Mouse (Mus musculus) megakaryocyte, adult 5-6 weeks (primary cell): Measurements from ENCODE around the gene Pdzd8. TPM values are rescaled to one million over a fixed set of nuclear protein-coding genes. Genes with fewer than 3 reads are reported as not detected.

Source experiments
- ATAC-seq: 2 replicates; pipeline ENCODE4 v1.8.0; 2016; ENCODE audit warnings: mild to moderate bottlenecking, inconsistent platforms; ENCODE audit not compliant: poor library complexity, severe bottlenecking
- total RNA-seq, 2 experiments: library from RNA; stranded (forward) in 1 of 2; stranded (reverse) in 1 of 2; fragments of 153-499, 151-499 nt in 1 of 2; fragments of 221-1000, 200-1000 nt in 1 of 2; gene quantifications; 2 replicates each; pipeline versions ENCODE4 v1.2.3 to v1.2.4; 2015 to 2017

The Pdzd8 gene
- total RNA-seq, 2 experiments from 2014 or later = 48.7 to 57.7 TPM

- no peak for ATAC-seq
Measured at GRCm38 (mm10) chr19:59356388-59356787, 10.8 kb upstream of the Pdzd8 start.

- no peak for ATAC-seq
Measured at GRCm38 (mm10) chr19:59354906-59355305, 9.3 kb upstream of the Pdzd8 start.

- no peak for ATAC-seq
Measured at GRCm38 (mm10) chr19:59352760-59353159, 7.2 kb upstream of the Pdzd8 start.

DNA sequence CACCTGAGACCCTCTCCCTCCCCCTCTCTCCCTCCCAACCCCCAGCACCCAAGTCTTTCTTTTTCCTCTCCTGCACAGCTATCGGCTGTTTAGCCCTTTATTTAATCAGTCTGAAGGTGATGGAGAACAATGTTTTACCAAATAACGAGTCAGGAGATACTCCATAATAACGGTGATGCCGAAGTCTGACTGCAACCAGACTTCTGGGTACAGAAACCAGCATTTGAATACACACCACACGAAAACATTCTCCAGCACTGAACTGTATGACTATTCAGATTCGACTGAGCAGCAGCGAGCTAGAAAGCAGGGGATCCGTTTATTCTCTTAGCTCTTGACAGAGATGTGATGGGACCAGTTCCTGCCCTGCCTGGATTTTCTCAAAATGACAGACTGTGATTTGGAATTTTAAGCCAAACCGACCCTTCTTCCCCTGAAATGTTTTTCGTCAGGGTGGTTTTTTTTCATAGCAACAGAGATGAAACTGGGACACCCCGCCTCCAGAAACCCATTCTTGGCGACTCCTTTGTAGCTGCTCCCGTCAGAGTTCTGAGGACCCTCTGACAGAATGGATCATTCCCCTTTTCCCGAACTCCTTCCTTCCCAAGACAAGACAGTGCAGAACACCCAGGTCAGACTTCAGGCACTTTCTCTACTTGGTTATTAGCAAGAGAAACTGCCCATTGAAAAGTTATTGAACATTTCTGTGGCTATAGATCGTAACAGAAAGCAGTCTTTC lies 5.7 kb upstream of the Pdzd8 start:
- ATAC-seq = no peak

GRCm38 (mm10) chr19:59350273-59350903 lies 4.8 kb upstream of the Pdzd8 start:
- peak; percentile 79 for ATAC-seq

DNA sequence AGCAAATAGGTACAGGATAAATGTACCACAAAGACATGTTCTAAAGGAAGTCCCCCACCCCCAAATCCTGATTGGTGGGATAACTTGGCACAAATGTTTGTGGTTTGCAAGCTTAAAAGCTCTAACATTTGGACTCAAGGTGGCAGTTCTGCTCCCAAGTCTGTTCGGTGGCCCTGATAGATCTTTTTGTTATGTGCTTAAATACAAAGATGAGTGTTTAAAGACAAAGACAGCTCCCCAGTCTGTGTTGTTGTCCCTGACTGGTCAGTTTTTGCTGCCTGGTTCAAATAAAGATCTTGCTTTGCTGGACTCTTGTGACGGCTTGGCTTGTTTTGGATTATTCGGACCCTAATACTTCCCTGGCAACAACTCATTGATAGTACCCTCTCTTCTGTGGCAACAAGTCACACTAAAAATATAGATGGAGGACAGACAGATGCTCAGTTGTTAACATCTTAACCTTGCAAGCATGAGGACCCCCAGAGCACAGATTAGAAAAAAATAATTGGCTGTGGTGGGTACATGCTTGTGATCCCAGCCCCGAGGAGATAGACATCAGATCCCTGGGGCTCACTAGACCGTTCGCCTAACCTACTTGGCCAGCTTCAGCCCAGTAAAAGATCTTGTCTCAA lies 3.9 kb upstream of the Pdzd8 start:
- ATAC-seq = no peak

GRCm38 (mm10) chr19:59346325-59346724 lies 745 bp upstream of the Pdzd8 start:
- no peak for ATAC-seq

DNA sequence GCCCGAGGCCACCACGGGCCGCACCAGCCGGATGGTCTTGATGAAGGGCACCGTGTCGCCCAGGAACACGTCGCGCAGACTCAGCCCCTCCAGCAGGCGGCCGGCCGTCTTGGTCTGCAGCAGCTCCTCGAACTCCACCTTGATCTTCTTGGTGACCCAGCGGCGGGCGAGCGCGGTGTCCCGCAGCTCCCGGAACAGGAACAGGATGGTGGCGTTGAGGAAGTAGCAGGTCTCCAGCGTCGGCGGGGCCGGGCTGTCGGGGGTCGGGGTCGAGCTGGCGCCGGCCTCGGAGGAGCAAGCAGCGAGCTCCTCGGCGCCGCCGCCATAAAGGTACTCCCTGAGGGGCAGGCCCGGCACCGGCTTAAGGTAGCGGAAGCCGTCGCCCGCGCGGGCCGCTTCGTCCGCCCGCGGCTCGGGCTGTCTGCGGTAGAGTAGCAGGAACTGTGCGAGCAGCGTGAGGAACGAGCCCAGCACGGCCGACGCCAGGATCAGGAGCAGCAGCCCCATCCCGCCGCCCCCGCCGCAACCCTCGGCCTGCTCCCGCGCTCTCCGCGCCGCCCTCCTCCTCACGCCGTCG lies 411 bp downstream of the Pdzd8 start:
- peak; percentile 49 for ATAC-seq

- peak; percentile 74 for ATAC-seq
Measured at GRCm38 (mm10) chr19:59344304-59344711, 1.3 kb downstream of the Pdzd8 start.

DNA sequence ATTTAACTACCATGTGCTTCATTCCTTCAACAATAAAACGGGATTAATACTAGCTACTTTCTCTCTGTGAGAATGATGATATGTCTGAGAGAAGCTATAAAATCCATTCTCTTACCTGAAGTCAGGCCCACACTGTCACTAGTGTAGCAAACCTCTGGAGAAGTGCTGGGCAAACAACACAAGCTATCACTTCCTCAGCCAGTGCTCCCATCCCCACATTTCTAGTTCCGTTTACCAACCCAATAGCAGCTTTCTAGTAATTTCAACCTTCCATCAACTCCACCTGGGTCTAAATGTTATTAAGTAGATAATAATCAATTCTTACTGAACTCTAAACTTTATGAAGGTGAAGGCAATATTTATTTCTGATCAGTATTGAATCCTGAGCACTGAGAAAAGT lies 2.6 kb downstream of the Pdzd8 start:
- ATAC-seq = 0 out of 2 replicates have a peak, but pooled peaks have one; percentile 14

- ATAC-seq = no peak
Measured at GRCm38 (mm10) chr19:59339908-59340307, 5.7 kb downstream of the Pdzd8 start.

- no peak for ATAC-seq
Measured at GRCm38 (mm10) chr19:59337872-59338681, 7.5 kb downstream of the Pdzd8 start.

- no peak for ATAC-seq
Measured at GRCm38 (mm10) chr19:59336655-59337054, 8.9 kb downstream of the Pdzd8 start.

GRCm38 (mm10) chr19:59330816-59331225 lies 14.8 kb downstream of the Pdzd8 start:
- ATAC-seq = no peak

- no peak for ATAC-seq
Measured at GRCm38 (mm10) chr19:59321990-59322389, 23.6 kb downstream of the Pdzd8 start, which contains the start of gene Rps12-ps3. Gene Rps12-ps3, plus strand, starts transcription at chr19:59322290.

DNA sequence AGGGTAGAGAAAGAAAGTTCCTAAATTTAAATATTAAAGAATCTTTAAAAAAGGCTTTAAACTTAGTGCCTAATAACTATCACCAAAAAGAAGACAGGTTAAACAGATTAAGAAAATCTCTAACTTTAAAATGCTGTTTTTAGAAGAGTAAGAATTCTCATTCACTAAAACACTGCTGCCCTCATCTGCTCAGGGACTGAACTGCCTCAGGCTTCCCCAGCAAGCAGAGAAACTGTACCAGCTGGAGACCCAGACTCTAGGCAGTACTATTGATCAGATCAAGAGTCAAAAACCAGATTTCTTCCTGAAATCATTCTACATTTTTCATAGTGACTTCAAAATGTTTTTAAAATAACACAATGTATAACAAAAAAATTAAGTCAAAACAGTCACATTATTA lies 29.0 kb downstream of the Pdzd8 start:
- ATAC-seq = no peak

- no peak for ATAC-seq
Measured at GRCm38 (mm10) chr19:59315308-59315707, 30.3 kb downstream of the Pdzd8 start.

- ATAC-seq = no peak
Measured at GRCm38 (mm10) chr19:59292183-59292839, 53.3 kb downstream of the Pdzd8 start.

GRCm38 (mm10) chr19:59289811-59290210 lies 55.8 kb downstream of the Pdzd8 start:
- ATAC-seq = no peak

- no peak for ATAC-seq
Measured at GRCm38 (mm10) chr19:59289042-59289441, 56.5 kb downstream of the Pdzd8 start.
